Mouse (Mus musculus): ENCODE measurements around the gene Apol8. TPM values are rescaled to one million over a fixed set of nuclear protein-coding genes. Genes with fewer than 3 reads are reported as not detected.
"Not testable (repeated sequence)": the region's sequence is repeated elsewhere in the genome, so short reads cannot be mapped to it uniquely, and the experiment has no call there.

Apol8 gene
- total and polyA plus RNA-seq, 2 experiments from 2014 or later: 0.04 to 0.46 TPM

GRCm38 (mm10) chr15:77732851-77733250 is 24.0 kb downstream of the Apol8 start:
- not testable (repeated sequence) for ATAC-seq (ENCODE audit: insufficient read depth, low read depth); H3K9ac ChIP-seq (replicated peaks; ENCODE audit: low read depth, low read length); H3K4me1 ChIP-seq (ENCODE audit: control insufficient read depth, insufficient read depth); H3K9me3 ChIP-seq (replicated peaks; ENCODE audit: control insufficient read depth, low read length); H3K4me3 ChIP-seq (ENCODE audit: low read depth, low read length); DNase-seq (ENCODE audit: low spot score); H3K27me3 ChIP-seq (ENCODE audit: control insufficient read depth, insufficient read depth, low read length); H3K27ac ChIP-seq (ENCODE audit: low read depth); H3K36me3 ChIP-seq (replicated peaks; ENCODE audit: control insufficient read depth, insufficient read depth, low read length); H3K4me2 ChIP-seq (ENCODE audit: low read depth, low read length)
- WGBS: 81% methylated on average over 10 of the region's 10 CpGs

- Histone ChIP-seq H3K4me1 (ENCODE audit: control insufficient read depth, insufficient read depth) (peaks cover 4% of the 10 kb centered on the region; the same call in 1 of the 2 replicates), H3K27me3 (ENCODE audit: control insufficient read depth, insufficient read depth, low read length) (no peaks in the 10 kb centered on the region), H3K4me2 (ENCODE audit: low read depth, low read length) (no peak overlapping the region), H3K36me3 (replicated peaks; ENCODE audit: control insufficient read depth, insufficient read depth, low read length) (no peaks in the 10 kb centered on the region), H3K9ac (replicated peaks; ENCODE audit: low read depth, low read length) (no peak overlapping the region), H3K27ac (ENCODE audit: low read depth) (no peak overlapping the region), H3K9me3 (replicated peaks; ENCODE audit: control insufficient read depth, low read length) (no peaks in the 10 kb centered on the region), H3K4me3 (ENCODE audit: low read depth, low read length) (no peak overlapping the region)
- 93% methylated on average over 5 of the region's 5 CpGs for WGBS
- ATAC-seq (ENCODE audit: insufficient read depth, low read depth): no peak
- no peak for TF ChIP-seq EP300 (IDR thresholded peaks at IDR 0.05; ENCODE audit: low read depth)
- no peak for TF ChIP-seq CTCF (IDR thresholded peaks at IDR 0.05; ENCODE audit: low read depth)
- DNase-seq (ENCODE audit: low spot score): no peak
These were observed 25.2 kb downstream of the Apol8 start for GRCm38 (mm10) chr15:77731605-77732004.

GRCm38 (mm10) chr15:77728739-77729138 is 28.1 kb downstream of the Apol8 start, which contains the start of gene Apol9b:
TSS of gene Apol9b (plus strand) at chr15:77729039.
- H3K4me3 ChIP-seq (ENCODE audit: low read depth, low read length); ATAC-seq (ENCODE audit: insufficient read depth, low read depth); H3K27ac ChIP-seq (ENCODE audit: low read depth); H3K4me2 ChIP-seq (ENCODE audit: low read depth, low read length); H3K27me3 ChIP-seq (ENCODE audit: control insufficient read depth, insufficient read depth, low read length); DNase-seq (ENCODE audit: low spot score); H3K4me1 ChIP-seq (ENCODE audit: control insufficient read depth, insufficient read depth); H3K9ac ChIP-seq (replicated peaks; ENCODE audit: low read depth, low read length); H3K36me3 ChIP-seq (replicated peaks; ENCODE audit: control insufficient read depth, insufficient read depth, low read length); H3K9me3 ChIP-seq (replicated peaks; ENCODE audit: control insufficient read depth, low read length): not testable (repeated sequence)
- WGBS: 57% methylated on average over 1 of the region's 4 CpGs

GRCm38 (mm10) chr15:77727745-77728144 is 29.1 kb downstream of the Apol8 start:
- not testable (repeated sequence) for H3K36me3 ChIP-seq (replicated peaks; ENCODE audit: control insufficient read depth, insufficient read depth, low read length); DNase-seq (ENCODE audit: low spot score); H3K9me3 ChIP-seq (replicated peaks; ENCODE audit: control insufficient read depth, low read length); H3K27ac ChIP-seq (ENCODE audit: low read depth); ATAC-seq (ENCODE audit: insufficient read depth, low read depth); H3K4me2 ChIP-seq (ENCODE audit: low read depth, low read length); H3K9ac ChIP-seq (replicated peaks; ENCODE audit: low read depth, low read length); H3K4me1 ChIP-seq (ENCODE audit: control insufficient read depth, insufficient read depth); H3K27me3 ChIP-seq (ENCODE audit: control insufficient read depth, insufficient read depth, low read length); H3K4me3 ChIP-seq (ENCODE audit: low read depth, low read length)
- WGBS: 82% methylated on average over 3 of the region's 3 CpGs

- not testable (repeated sequence) for H3K4me3 ChIP-seq (ENCODE audit: low read depth, low read length); H3K27me3 ChIP-seq (ENCODE audit: control insufficient read depth, insufficient read depth, low read length); H3K36me3 ChIP-seq (replicated peaks; ENCODE audit: control insufficient read depth, insufficient read depth, low read length); H3K4me1 ChIP-seq (ENCODE audit: control insufficient read depth, insufficient read depth); DNase-seq (ENCODE audit: low spot score); ATAC-seq (ENCODE audit: insufficient read depth, low read depth); H3K9me3 ChIP-seq (replicated peaks; ENCODE audit: control insufficient read depth, low read length); H3K27ac ChIP-seq (ENCODE audit: low read depth); H3K9ac ChIP-seq (replicated peaks; ENCODE audit: low read depth, low read length); H3K4me2 ChIP-seq (ENCODE audit: low read depth, low read length)
- TF ChIP-seq CTCF (IDR thresholded peaks at IDR 0.05; ENCODE audit: low read depth): peak; percentile 41
- WGBS: 3% methylated on average over 3 of the region's 3 CpGs
These were observed 29.7 kb downstream of the Apol8 start for GRCm38 (mm10) chr15:77727139-77727538.

- H3K9me3 ChIP-seq (replicated peaks; ENCODE audit: control insufficient read depth, low read length); H3K4me2 ChIP-seq (ENCODE audit: low read depth, low read length); H3K4me3 ChIP-seq (ENCODE audit: low read depth, low read length); H3K9ac ChIP-seq (replicated peaks; ENCODE audit: low read depth, low read length); H3K27ac ChIP-seq (ENCODE audit: low read depth); H3K27me3 ChIP-seq (ENCODE audit: control insufficient read depth, insufficient read depth, low read length); H3K36me3 ChIP-seq (replicated peaks; ENCODE audit: control insufficient read depth, insufficient read depth, low read length); H3K4me1 ChIP-seq (ENCODE audit: control insufficient read depth, insufficient read depth): not testable (repeated sequence)
- ATAC-seq (ENCODE audit: insufficient read depth, low read depth): peak; percentile 90
- 14% methylated on average over 6 of the region's 6 CpGs for WGBS
- TF ChIP-seq EP300 (IDR thresholded peaks at IDR 0.05; ENCODE audit: low read depth): 0 out of 2 replicates have a peak, but pooled peaks have one; percentile 43
- peak; percentile 73 for DNase-seq (ENCODE audit: low spot score)
These were observed 31.3 kb downstream of the Apol8 start for GRCm38 (mm10) chr15:77725393-77726020.

GRCm38 (mm10) chr15:77724208-77724911 is 32.4 kb downstream of the Apol8 start:
- WGBS: 33% methylated on average over 2 of the region's 10 CpGs
- H3K4me1 ChIP-seq (ENCODE audit: control insufficient read depth, insufficient read depth); H3K9ac ChIP-seq (replicated peaks; ENCODE audit: low read depth, low read length); ATAC-seq (ENCODE audit: insufficient read depth, low read depth); H3K27me3 ChIP-seq (ENCODE audit: control insufficient read depth, insufficient read depth, low read length); H3K27ac ChIP-seq (ENCODE audit: low read depth); H3K9me3 ChIP-seq (replicated peaks; ENCODE audit: control insufficient read depth, low read length); DNase-seq (ENCODE audit: low spot score); H3K4me3 ChIP-seq (ENCODE audit: low read depth, low read length); H3K36me3 ChIP-seq (replicated peaks; ENCODE audit: control insufficient read depth, insufficient read depth, low read length); H3K4me2 ChIP-seq (ENCODE audit: low read depth, low read length): not testable (repeated sequence)

- H3K4me1 ChIP-seq (ENCODE audit: control insufficient read depth, insufficient read depth); H3K4me2 ChIP-seq (ENCODE audit: low read depth, low read length); H3K27ac ChIP-seq (ENCODE audit: low read depth); H3K9me3 ChIP-seq (replicated peaks; ENCODE audit: control insufficient read depth, low read length); H3K36me3 ChIP-seq (replicated peaks; ENCODE audit: control insufficient read depth, insufficient read depth, low read length); DNase-seq (ENCODE audit: low spot score); H3K9ac ChIP-seq (replicated peaks; ENCODE audit: low read depth, low read length); ATAC-seq (ENCODE audit: insufficient read depth, low read depth); H3K27me3 ChIP-seq (ENCODE audit: control insufficient read depth, insufficient read depth, low read length); H3K4me3 ChIP-seq (ENCODE audit: low read depth, low read length): not testable (repeated sequence)
- WGBS: no CpG with 5 or more reads among the region's 3 CpGs
These were observed 35.3 kb downstream of the Apol8 start for GRCm38 (mm10) chr15:77721509-77721908.
